Mouse (Mus musculus) spleen, postnatal 4 days (tissue): ENCODE data around the gene Hspa1a.
"Not testable (repeated sequence)": the region's sequence is repeated elsewhere in the genome, so short reads cannot be mapped to it uniquely, and the experiment has no call there.

Experiments
- DNase-seq, 2 experiments: peaks; one replicate each; pipeline ENCODE4 v3.0.0; 2022; ENCODE audit warnings: low spot score in 2 of 2

The Hspa1a gene

DNA sequence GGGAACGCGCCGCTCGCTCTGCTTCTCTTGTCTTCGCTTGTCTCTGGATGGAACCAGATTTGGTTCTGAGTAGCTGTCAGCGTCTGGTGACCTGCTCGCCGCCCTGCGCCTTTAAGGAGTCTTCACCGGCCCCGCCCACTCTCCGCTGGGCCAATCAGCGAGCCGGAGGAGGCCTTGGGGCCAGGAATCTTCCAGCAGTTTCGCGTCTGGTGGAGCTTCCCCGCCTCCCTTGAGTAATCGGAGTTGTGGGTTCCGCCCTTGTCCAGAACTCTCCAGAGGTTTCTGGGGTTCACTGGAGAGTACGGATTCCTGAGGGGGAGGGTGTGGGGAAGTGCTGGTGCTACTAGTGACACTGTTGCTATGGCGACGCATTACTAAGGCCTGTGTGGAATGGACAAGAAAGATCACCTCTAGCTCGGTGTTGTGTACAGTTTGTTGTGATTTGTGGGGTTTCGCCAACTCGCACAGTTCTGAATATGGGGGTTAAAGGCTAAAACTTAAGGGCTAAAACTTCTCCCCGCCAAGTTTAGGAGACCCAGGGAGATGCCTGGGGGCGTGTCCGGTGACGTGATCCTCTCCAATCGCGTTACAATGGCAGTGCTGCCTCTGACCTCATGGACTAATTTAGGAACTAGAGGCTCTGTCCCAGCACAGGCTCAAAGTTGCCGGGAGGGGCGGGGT is at the start of gene Hspa1a, which contains the start of gene Hspa1l:
Hspa1a (minus strand) TSS at position 88 of the 681 bp plus-strand sequence.
Hspa1l (plus strand) TSS at position 635 of the 681 bp plus-strand sequence.
- peak in 1 of 2 experiments; percentile 44 for DNase-seq

DNA sequence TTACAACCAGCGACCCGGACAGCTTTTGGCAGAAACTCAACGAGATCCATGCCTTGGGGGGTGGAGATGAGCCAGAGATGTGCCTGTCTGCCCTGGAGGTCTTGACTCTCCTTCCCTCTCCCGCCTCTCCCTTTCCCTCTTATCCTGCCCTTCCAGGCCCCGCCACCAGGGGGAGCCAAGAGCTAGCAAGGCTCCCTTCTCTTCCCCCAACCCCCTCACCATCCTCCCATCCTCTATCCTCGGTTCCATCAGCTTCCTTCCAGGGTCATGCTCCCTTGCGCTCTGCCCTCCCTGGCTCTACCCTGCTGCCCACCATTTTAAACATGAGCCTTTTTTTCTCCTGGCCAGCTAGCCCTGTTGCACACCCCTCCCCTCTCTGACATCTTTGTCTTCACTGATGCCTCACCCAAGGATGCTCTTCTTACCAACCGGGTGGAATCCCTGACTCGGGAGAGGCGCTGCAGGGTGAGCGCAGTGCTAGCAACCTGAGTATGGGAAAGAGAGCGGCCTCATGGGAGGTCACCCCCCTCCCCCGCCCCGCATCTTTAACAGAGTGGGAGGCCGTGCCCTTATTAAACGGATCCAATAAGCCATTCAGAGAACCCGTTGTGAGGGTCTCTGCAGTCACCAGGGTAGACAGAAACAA is 49.3 kb upstream of the Hspa1a start:
- DNase-seq = peak; percentile 89 to 98

DNA sequence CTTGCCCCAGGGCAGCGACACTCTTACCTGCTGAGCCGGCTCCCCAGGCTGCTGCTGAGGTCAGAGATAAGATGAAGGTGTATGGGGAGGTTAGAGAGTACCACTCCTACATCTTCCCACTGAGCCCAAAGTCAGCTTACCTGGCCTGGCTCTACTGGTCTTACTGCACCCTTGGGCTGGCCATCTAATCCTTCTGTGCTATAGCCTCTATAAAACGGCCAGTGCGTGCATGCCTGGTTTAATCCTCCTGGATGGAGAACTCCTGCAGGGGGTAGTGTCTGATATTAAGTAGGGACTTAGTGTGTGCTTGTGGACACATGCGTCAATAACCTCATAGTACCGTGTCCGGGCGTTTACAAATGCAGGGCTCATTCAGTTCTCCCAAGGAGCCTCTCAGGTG is 48.6 kb upstream of the Hspa1a start:
- no peak for DNase-seq

DNA sequence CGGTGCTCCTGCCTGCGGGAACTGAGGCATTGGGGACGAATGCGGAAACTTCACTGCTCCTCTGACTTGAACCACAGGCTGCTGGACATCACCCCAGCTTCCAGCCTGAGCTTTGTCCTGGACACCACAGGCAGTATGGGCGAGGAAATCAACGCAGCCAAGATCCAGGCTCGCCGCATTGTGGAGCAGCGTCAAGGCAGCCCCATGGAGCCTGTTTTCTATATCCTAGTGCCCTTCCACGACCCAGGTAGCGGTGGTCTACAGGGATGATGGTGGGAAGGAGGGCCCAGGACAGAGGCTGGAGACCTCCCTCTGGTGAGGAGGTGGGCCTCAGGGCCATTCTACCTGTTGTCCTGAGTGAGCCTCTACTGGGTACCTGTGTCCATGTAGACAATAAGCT is 47.9 kb upstream of the Hspa1a start:
- no peak for DNase-seq

DNA sequence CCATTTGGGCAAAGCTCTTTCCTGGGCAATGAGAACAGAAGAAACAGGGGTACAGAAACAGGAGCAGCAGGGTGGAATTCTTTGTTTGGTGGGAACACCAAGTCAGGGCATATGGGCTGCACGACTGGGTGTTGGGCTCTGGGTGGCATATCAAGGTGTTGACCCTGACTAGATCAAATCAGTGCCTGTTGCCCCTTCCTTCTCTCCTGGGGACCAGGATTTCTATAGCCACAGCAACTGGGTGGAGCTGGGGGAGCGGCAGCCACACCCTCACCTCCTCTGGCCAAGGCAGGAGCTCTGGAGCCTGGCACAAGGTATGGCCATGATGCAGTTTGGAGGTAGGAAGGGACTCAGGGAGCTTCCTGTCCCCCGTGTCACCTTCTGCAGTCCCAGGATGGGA is 46.2 kb upstream of the Hspa1a start:
- peak in 1 of 2 experiments; percentile 57 for DNase-seq

- DNase-seq = peak in 1 of 2 experiments; percentile 61
Observed at GRCm38 (mm10) chr17:35017706-35018030, 45.7 kb upstream of the Hspa1a start.

DNA sequence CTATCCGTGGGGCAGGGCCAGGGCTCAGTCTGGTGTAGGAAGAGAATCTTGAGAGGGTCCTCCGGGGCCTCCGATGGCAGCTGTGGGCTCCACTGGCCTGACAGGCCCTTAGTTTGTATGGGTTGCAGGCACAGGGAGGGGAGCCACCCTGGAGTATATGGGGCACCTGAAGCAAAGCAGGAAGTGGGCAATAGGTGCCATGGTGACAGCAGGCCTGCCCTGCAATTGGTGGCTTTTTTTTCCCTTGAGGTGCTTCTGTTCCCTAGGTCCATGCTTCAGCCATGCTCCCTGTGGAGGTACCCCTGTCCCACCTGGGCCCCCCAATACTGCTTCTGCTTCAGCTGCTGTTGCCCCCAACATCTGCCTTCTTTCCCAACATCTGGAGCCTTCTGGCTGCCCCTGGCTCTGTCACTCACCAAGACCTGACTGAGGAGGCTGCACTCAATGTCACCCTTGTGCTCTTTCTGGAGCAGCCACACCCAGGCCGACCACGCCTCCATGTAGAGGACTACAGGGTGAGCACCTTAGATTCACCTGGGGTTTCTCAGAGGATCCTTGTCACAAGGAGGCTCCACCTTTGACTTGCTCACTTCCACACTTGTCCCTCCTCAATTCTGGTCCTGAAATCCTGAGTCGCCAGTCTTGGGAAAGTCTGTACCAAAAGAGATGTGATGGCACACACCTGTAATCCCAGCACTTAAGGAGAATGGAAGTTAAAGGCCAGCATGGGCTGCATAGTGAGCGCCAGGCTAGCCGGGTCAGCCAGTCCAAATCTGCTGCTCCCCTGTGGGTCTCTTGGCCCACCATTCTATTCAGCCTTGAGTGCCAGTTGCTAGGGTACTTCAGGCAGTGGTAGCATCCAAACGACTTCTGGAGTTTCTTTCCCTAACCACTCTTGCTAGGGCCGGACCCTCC is 45.1 kb upstream of the Hspa1a start:
- peak; percentile 14 to 62 for DNase-seq

DNA sequence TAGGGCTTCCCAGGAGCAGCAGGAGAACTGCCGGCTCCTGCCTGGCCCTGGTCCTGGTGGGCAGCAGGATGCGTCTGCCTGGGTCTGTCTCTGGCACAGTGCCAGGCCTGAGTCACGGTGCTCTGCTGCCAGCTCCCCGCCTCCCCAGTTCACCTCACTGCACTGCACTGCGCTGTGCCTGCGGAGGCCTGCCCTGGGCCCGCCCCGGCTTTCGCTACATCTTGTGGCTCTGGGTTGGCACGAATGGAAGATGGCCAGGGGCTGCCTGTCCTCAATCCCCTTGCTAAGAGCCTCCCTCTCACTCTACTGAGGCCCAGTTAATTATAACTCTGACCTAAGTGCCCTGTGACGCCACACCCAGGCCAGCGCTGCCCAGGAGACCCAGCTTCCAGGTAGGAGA is 44.4 kb upstream of the Hspa1a start, which contains the start of gene Vwa7:
Vwa7 (plus strand) TSS at position 204 of the 400 bp plus-strand sequence.
- peak; percentile 38 to 69 for DNase-seq

DNA sequence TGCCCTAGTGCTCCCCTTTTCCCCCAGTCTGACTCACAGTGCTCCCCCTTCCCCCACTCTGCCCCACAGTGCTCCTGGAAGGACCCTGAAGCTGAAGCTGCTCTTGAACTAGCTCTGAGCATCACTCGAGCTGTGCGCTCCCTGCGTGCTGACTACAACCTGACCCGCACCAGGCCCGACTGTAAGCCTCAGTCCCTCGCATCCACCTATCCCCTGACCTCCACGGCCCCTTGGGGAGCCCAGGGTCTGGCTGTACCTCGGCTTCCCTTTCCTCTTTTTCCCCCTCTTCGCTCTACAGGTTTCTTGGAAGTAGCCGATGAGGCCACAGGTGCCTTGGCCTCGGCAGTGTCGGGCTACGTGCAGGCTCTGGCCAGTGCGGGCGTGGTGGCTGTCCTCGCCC is 43.3 kb upstream of the Hspa1a start:
- DNase-seq = peak in 1 of 2 experiments; percentile 65

DNA sequence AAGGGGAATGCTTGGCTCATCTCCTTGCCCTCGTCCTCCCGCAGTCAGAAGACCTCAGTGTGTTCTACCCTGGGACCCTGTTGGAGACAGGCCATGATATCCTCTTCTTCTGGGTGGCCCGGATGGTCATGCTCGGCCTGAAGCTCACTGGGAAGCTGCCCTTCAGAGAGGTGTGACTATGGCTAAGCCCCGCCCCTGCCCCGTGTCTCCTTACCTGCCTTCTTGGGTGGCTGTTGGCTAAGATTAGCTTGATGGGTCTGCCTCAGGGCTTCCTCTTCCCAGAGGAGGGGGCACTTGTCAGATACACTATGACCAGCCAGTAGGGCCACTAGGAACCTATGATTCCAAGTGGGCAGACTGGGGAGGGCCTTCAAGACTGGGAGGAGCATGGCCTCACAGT is 41.3 kb upstream of the Hspa1a start:
- peak in 1 of 2 experiments; percentile 11 for DNase-seq

- no peak for DNase-seq
Observed at GRCm38 (mm10) chr17:35012430-35012829, 40.5 kb upstream of the Hspa1a start.

- DNase-seq = peak in 1 of 2 experiments; percentile 59
Observed at GRCm38 (mm10) chr17:35011440-35011839, 39.5 kb upstream of the Hspa1a start.

DNA sequence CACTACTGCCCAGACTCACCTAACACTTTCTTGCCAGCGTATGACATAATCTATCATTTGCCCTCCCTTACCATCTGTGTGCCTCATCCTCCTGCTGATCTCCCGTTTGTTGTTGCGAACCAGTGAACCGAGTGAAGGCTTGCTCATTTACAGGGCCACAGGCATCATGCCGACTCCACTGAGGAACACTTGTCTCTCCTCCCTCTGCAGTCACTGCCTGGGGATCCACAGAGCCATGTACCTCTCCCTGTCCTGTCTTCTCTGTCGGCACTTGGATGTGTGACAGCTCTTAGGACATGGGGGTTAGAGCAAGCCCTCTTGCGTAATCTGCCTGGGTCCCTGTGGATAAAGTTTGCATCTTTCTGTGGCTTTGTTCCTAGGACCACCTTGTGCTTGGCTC is 37.6 kb upstream of the Hspa1a start:
- DNase-seq = no peak

- DNase-seq = no peak
Observed at GRCm38 (mm10) chr17:35007387-35007991, 35.5 kb upstream of the Hspa1a start.

DNA sequence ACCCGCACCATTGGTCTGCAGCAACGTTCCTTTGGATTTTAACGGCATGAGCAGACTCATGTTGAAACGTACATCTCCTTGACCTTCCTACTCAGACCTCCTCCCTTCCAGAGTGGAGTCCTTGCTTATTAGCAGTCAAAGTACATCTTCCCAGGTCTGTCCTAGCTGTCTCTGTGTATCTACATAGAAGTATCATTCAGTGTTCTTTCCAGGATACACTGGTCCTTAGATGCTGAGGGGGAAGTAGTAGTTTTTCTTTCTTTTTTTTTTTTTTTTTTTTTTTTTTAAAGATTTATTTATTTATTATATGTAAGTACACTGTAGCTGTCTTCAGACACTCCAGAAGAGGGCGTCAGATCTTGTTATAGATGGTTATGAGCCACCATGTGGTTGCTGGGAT is 33.9 kb upstream of the Hspa1a start:
- DNase-seq = not testable (repeated sequence)

- peak; percentile 10 to 59 for DNase-seq
Observed at GRCm38 (mm10) chr17:35005158-35005557, 33.2 kb upstream of the Hspa1a start.

- no peak for DNase-seq
Observed at GRCm38 (mm10) chr17:35004075-35004717, 32.2 kb upstream of the Hspa1a start.

DNA sequence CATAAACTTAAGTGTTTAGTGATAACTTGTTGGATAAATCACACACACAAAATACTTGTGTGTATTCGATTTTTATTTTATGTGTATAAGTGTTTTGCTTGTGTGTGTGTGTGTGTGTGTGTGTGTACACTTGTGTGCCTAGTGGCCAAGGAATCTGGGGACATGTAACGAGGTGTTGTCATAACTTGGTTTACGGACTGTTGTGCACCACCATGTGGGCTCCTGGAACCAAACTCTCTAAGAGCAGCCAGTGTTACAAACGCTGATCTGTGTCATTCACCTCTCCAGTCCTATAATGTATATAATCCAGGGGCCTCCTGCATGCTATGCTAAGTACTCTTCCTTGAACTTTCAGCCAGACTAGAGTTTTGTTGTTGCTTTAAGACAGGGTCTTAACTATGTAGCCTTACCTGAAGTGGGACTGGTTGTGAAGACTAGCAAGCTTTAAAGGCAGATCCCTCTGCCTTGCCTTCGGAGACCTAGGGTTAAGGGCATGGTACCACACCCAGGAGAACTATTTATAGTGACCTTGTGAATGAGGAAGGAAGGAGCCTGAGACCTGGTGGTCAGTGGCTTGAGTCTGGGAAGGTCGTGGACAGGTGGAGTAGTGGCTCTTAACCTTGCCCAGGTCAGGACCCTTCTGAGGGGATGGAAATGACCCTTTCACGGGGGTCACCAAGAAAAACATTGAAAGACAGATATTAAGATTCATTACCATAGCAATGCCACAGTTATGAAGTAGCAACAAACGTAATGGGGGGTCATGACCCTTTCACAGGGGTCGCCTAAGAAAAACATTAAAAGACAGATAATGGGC is 31.3 kb upstream of the Hspa1a start:
- DNase-seq = no peak

DNA sequence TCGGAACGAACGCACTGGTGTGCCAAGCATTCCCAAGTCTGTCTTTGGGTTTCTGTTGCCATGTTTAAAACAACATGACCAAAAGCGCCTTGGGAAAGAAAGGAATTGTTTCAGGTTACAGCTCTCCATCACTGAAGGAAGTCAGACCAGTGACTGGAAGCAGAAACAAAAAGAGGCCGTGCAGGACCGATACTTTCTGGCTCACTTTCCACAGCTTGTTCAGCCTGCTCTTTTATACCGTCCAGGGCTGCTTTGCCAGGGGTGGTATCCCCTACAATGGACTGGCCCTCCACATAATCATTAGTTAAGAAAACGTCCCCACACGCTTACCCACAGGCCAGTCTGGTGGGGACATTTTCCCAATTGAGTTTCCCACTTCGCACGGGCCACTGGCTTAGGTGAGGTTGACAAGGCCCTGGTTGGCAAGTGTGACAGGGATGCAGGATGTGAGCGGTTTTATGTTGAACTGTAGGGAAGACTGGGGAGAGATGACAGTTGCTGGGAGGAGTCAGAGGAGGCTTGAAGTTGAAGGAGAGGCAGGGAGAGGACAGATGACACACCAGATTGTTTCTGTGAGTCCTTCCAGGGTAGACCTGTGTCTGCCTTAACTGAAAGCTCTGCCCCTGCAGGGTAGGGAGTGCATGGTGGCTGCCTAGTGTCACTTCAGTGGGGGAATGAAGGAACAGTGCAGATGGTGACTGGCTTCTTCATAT is 30.4 kb upstream of the Hspa1a start:
- peak in 1 of 2 experiments; percentile 71 for DNase-seq
